Mouse (Mus musculus) stomach, postnatal 0 days (tissue): Measurements from ENCODE around the gene AC134908.4.

ENCODE experiments used
- CTCF ChIP-seq: IDR thresholded peaks from 2 replicates; pipeline ENCODE4 v1.5.1; 2016; ENCODE audit warnings: antibody characterized with exemption, low read depth, mild to moderate bottlenecking, moderate library complexity
- EP300 ChIP-seq: optimal IDR thresholded peaks from 2 replicates; pipeline ENCODE3; 2016; ENCODE audit warnings: antibody characterized with exemption

- TF ChIP-seq CTCF (no peak), EP300 (no peak)
These were observed 35.3 kb downstream of the AC134908.4 start for GRCm38 (mm10) chr17:25760148-25760547.
